Mouse (Mus musculus) embryo, embryonic 11.5 days (tissue): ENCODE results near the gene Dnaja3.

Experiments
- DNase-seq: peaks from one replicate; pipeline ENCODE4 v3.0.0-alpha.2; 2012; ENCODE audit warnings: low read depth, low spot score

Gene Dnaja3

DNA sequence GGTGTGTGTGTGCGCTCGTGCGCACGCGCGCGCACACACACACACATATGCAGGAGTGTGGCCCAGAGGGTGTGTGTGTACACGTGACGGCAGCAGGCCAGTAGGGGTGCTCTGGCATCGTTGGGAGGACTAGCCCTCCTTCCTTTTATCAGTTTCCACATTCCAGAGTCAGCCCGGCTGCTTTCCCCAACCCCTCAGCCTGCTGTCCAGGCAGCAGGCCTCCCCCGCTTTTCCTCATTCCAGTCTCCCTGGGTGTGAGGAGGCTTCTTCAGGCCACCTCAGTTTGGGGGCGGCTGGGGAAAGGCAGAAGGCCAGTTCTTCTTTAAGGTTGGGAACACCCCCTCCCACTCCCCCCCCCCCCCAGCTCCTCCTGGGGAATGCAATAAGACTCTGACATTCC, 2.4 kb downstream of the Dnaja3 start:
- DNase-seq, result peak; percentile 45

GRCm38 (mm10) chr16:4642937-4643336, 3.1 kb downstream of the Dnaja3 start:
- DNase-seq, result no peak

DNA sequence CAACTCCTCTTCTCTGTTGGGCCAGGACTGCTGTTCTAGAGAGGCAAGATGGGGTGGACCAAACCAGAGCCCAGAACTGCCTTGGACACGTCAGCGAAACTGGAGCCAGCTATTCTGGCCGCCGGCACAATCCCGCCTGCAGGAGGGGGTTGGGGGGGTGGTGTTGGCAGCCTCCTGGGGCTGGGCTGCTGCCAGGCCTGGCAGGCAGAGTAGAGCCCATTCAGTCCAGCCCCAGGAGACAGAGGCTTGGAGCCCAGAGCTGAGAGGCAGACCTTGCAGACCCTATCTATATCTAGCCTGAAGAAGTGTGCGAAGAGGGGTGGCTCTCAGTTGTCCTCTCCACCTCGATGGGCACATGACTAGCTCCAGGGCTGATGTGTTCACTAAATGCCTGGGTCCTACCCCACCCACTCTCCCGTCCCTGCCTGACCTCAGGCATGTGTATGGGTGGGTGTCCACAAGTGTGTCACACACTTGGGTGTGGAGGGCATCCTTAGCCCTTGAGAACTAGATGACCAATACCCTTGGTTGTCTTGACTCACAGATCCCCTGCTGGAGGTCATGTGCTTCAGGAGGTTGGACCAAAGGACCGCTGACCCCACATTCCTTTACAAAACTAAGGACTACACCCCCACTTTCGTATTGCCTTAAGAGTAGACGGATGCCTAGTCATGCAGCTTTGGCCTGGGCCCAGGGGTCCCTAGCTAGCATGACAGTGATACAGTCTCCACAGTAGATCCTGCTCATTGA, 4.1 kb downstream of the Dnaja3 start:
- DNase-seq, result no peak

DNA sequence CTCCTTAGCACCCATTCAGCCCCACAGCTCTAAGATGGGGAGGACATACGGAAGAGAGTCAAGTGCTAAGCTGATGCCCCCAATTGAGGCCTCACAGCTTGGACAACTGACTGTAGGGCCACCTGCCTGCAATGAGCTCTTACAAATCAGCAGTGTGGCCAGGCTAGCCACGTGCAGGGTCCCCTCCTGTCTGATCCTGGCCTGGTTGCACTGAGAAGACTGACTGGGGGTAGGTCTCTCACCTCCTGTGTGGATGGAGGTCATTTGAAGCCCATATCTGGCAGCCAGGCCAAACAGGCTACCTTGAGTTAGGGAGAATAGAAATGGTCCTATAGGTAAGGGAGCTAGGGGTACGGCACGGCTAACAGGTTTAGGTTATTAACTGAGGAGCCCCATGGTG, 6.1 kb downstream of the Dnaja3 start:
- no peak for DNase-seq

DNA sequence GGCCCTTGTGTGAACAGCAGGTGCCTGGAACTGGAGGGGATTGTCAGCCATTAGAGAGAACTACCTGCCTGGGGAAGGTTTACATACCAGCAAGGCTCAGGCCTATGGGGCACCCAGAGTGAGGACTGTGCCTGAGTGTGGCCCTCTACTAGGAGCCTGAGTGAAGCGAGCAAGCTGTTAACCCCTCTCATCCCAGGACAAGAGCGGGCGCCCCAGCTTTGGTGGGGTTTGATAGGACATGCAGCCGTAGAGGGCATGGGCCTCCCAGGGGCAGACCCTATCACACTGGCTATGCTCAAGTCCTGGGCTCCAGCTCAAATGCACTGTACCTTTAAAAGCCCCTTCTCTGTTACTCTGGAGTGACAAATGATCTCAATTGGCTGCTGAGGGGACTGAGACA, 7.0 kb downstream of the Dnaja3 start:
- DNase-seq, result no peak

DNA sequence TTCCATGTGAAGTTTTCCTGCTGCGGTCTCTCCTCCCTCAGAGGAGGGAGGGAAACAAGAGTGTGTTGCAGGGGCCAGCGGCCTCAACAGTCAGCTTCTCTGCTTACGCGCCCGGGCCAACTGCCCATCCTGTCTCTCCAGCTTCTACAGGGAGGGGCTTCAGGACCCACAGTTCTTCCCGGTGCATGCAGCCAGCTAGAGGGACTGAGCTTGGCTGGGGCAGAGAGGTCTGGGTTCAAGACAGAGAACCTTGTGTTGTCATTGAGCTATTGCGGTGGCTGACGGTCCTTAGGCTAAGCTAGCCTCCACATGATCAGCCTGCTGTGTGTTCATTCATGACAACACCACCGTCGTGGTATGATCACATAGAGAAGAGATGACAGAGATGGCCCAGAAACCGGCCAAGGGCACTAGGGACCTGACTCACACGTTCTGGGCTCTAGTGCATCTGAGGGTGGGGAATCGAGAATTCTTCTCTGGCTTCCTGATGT, 7.9 kb downstream of the Dnaja3 start:
- no peak for DNase-seq

DNA sequence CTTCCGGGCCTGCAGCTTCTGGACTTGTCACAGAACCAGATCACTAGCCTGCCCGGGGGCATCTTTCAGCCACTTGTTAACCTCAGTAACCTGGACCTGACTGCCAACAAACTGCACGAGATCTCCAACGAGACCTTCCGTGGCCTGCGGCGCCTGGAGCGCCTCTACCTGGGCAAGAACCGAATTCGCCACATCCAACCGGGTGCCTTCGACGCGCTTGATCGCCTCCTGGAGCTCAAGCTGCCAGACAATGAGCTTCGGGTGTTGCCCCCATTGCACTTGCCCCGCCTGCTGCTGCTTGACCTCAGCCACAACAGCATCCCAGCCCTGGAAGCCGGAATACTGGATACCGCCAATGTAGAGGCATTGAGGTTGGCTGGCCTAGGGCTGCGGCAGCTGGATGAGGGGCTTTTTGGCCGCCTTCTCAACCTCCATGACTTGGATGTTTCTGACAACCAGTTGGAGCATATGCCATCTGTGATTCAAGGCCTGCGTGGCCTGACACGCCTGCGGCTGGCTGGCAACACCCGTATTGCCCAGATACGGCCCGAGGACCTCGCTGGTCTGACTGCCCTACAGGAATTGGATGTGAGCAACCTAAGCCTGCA, 8.7 kb downstream of the Dnaja3 start:
- no peak for DNase-seq

DNA sequence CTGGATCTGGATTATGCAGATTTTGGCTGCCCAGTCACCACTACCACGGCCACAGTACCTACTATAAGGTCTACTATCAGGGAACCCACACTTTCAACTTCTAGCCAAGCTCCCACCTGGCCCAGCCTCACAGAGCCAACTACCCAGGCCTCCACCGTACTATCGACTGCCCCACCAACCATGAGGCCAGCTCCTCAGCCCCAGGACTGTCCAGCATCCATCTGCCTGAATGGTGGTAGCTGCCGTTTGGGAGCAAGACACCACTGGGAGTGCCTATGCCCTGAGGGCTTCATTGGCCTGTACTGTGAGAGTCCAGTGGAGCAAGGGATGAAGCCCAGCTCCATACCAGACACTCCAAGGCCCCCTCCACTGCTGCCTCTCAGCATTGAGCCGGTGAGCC, 9.4 kb downstream of the Dnaja3 start:
- no peak for DNase-seq

- no peak for DNase-seq
Measured at GRCm38 (mm10) chr16:4649692-4650091, 9.9 kb downstream of the Dnaja3 start.

DNA sequence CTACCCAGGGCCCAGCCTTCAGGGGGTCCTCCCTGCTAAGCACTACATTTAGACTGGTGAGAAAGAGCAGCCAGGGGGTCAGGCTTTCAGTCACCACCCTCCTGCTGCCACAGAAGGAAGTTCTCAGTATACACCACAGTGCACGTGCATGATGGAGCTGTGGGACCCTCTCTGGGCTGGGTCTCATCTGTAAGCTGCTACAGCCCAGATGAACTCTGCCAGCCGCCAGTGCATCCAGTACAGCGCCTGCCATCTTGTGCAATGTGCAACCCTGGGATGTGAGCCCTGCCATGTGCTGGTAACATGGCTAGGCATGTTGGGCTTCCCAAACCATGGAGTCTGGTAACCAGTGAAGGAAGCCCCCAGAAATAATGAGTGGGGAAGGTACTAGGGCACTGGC, 10.4 kb downstream of the Dnaja3 start:
- no peak for DNase-seq

DNA sequence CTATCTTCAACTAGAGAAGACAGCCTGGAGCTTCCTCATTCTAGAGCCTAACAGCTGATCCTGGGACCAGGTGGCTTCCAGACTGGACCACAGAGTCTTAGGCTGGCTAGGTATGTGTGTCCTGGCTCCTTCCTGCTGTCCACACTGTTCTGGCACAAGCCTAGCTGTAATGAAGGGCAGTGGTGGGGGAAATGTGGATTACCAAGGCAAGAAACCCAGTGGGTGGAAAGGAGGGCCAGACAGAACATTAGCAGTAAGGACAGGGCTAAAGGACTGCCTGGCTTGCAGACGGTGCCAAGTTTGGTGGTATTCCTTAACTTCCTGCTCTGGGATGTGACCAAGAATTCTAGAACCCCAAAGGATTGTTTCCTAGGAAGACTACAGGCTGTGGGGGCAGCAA, 11.3 kb downstream of the Dnaja3 start:
- no peak for DNase-seq

DNA sequence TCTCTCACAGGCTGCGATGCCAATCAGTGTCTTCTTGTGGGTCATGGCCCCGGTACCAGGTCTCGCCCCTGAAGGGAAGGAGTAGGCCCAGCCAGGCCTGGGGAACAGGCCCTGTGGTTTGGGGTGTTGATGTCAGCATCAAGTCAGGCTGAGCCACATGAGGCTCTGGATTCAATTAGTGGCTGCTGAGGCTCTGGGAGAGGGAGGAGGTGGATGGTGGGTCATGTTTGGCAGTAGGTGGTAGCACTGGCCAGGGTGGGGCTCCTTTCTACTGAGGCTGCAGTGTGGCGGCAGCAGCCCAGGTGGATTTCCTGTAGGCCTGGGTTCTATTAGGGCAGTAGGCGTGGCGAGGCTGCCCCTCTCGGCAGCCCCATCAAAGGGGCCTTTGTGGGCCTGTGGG, 11.8 kb downstream of the Dnaja3 start:
- peak; percentile 45 for DNase-seq

- DNase-seq, result no peak
Measured at GRCm38 (mm10) chr16:4652707-4653416, 13.1 kb downstream of the Dnaja3 start.

DNA sequence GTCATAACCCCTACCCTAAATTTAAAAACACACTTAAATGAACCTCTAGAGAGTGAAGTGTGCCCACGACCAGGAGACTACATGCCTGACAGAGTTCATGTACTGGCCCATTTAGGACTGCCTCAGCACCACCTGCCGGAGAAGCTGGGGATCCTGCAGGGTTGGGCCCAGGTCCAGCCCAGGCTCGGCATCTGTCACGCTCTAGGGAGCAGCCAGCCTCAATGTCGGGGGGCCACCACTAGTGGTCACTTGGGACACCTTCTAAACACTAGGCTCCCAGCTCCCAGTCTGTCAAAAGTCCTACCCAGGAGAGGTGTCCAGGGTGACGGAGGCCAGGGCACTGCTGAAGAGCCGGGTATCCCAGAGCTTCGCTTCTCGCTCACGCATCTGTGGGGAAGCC, 14.9 kb downstream of the Dnaja3 start:
- no peak for DNase-seq

DNA sequence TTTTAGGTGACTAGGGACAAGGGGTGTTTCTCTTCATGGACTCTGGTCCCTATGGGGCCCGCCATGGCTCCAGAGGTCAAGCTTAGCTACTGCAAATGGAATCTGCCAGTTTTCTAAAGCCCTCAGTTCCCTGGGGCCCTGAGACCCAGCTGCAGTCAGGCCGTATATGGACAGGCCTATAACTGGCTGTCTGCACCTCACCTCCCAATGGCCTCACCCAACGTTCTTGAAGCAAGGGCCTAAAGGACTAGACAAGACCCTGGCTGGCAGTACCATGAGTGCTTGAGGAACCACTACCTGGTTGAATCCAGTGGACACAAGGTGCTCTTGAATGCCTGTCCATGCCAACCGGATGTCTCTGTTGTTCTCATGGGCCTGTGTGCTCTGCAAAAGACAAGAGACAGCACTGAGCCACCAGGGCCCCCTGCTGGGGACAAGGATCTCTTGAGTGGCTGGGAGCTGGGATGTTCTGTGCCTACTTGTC, 15.5 kb downstream of the Dnaja3 start:
- no peak for DNase-seq

DNA sequence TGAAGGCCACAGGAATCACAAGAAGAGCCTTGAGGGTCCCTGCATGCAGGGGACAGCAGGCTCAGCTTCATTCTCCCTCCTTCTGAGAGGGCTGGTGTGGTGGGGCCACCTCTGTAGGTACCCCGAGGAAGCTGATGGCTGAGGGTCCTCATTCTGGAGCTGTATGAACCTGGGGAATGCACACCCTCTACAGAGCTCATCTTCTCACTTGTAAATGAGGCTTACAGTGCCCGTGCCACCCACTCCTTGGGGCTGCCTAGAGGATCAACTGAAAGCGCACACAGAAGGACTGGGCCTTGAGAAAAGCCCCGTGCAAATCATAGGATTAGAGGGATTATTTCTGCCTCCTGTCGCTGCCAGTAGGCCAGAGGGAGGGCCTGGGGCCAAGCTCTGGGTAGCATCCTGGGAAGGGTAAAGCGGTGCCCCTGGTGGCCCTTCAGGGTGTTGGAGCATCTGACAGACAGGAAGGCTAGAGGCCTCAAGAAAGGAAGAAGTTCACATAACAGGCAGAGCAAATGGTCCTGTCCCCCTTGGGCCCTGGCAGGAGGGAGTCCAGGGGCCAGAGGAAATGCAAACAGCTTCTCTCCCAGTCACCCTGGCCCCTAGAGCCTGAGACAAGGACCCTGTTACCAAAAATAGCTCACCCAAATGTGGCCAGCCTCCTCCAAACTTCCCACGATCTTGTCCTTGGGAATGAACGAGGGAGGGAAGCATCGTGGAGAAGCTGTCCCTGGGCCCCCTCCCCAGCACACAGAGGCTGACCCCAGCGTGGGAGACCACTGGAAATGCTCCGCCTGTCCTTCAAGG, 16.2 kb downstream of the Dnaja3 start:
- DNase-seq, result no peak

DNA sequence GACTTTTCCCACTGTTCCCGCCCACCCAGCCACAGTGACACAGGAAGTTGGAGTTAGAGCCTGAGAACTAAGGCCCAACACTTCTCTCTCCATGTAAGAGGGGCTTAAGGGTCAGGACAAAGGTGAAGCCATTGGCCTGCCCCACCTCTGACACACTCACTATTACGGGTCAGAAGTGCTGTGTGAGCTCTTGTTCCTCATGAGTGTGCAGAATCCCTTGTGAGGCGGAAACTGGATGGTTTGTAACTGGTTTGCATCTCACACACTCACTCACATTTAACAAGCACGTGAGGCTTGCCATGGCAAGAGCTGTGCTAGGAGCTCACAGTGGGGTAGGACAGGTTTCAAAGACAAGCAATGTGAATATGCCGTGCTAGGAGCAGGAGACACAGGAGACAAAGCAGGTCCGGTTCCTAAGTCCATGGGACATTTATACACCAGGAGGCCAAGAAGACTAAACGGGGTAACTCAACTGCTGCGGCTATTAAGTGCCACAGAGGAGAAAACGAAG, 16.8 kb downstream of the Dnaja3 start:
- DNase-seq, result no peak

DNA sequence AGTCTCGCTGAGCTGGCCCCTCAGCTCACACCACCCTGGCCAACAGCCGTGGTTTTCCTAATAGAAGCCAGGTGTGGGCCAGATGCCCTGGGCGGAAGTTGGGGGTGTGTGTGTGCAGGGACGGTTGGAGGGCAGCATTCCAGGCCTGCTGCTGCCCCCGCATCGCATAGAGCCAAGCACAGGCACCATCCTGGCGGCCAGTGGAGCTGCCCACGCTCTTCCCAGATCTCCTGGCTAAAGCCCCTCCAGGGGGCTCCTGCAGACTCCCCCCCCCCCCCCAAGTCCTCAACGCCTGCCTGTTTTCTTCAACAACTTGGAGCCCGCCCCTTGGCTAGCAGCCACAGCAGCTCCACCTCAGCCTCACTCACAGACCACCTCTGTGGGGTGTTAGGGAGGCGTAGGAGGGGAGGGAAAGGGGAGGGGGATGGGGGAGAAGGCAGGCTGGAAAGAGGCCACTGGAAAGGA, 19.0 kb downstream of the Dnaja3 start:
- DNase-seq, result peak; percentile 74

- no peak for DNase-seq
Measured at GRCm38 (mm10) chr16:4659326-4659725, 19.5 kb downstream of the Dnaja3 start.

DNA sequence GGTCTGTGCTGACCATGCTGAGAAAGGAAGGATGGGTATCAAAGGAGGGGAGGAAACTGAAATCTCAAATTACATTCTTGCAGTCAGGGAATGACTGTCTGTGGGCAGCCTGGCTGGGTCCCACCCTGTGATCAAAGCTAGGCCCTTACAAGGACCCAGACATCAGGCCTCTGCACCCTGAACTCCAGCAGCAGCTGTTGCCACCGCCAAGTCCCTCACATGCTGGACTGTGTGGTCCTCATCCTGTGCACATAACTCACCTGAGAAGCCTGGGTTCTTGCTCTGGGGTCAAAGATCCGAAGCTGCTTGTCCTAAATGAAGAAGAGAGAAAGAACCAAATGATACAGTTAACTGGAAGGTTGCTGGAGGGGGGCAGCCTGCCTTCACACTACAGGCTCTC, 21.8 kb downstream of the Dnaja3 start:
- DNase-seq, result no peak

DNA sequence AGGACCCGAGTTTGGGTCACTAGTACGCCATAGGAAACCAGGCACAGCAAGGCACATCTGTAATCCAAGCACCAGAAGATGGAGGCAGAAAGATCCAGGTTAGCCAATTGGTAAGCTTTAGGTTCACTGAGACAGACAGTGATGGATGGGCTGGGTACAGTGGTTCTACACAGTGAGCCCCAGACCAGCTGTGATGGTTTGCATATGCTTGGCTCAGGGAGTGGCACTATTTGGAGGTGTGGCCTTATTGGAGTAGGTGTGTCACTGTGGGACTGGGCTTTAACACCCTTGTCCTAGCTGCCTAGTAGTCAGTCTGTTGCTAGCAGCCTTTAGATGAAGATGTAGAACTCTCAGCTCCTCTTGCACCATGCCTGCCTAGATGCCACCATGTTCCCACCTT, 24.0 kb downstream of the Dnaja3 start:
- no peak for DNase-seq
